In genomic region chr16:90329511-90329910, GRCm38 (mm10) we compare ENCODE assay signal across 20 mouse cellular contexts. TPM values are rescaled to one million over a fixed set of nuclear protein-coding genes. Genes with fewer than 3 reads are reported as not detected.
"Had no signal": no experiment of that assay in that cellular context is flagged by ENCODE, and none has a peak within 500 bp of the region (broad histone marks: within the 10 kb centered on the region; RNA-seq: fewer than 3 reads in every experiment).

No protein-coding gene starts in this region.

- DNase-seq: kidney, adult 11 months; kidney, adult 9 months; kidney, postnatal 36 days; layer of hippocampus, adult 9-11 months; layer of hippocampus, postnatal 36 days; lung, adult 2 months; lung, postnatal 36 days; thymus, postnatal 14 days had no signal

- H3K36me3 ChIP-seq: limb, embryonic 10.5 days; liver, embryonic 15.5 days; midbrain, embryonic 15.5 days; neural tube, embryonic 12.5 days; stomach, embryonic 15.5 days had no signal

- H3K27ac ChIP-seq: kidney, postnatal 0 days; limb, embryonic 10.5 days; liver, embryonic 15.5 days; midbrain, embryonic 15.5 days; neural tube, embryonic 12.5 days; stomach, embryonic 15.5 days had no signal

- H3K9ac ChIP-seq: liver, embryonic 15.5 days; midbrain, embryonic 15.5 days; neural tube, embryonic 12.5 days; stomach, embryonic 15.5 days had no signal

- ATAC-seq: hindbrain, embryonic 16.5 days; inflammation-experienced regulatory T-cells, adult 6 months; lung, postnatal 0 days; midbrain, embryonic 15.5 days had no signal

- H3K9me3 ChIP-seq: limb, embryonic 10.5 days; liver, embryonic 15.5 days; midbrain, embryonic 15.5 days; neural tube, embryonic 12.5 days; stomach, embryonic 15.5 days had no signal

- H3K4me3 ChIP-seq: limb, embryonic 10.5 days; liver, embryonic 15.5 days; midbrain, embryonic 15.5 days; neural tube, embryonic 12.5 days; stomach, embryonic 15.5 days had no signal

- H3K27me3 ChIP-seq: neural tube, embryonic 12.5 days; stomach, embryonic 15.5 days had no signal

- H3K4me2 ChIP-seq: liver, embryonic 11.5 days; liver, embryonic 15.5 days; midbrain, embryonic 15.5 days; neural tube, embryonic 12.5 days; stomach, embryonic 15.5 days had no signal

- H3K4me1 ChIP-seq: midbrain, embryonic 15.5 days; neural tube, embryonic 12.5 days; stomach, embryonic 15.5 days had no signal

RNA-seq across cellular contexts. Expression of gene Hunk, which starts 56.3 kb away (rescaled TPM):
- total RNA-seq: megakaryocyte progenitor cell, adult 5-6 weeks; monocyte, adult 5-6 weeks had no signal
